Mouse (Mus musculus) embryonic fibroblast, embryonic 13.5 days (primary cell): Measurements from ENCODE around the gene Nudt22.

Source experiments
- CTCF ChIP-seq: IDR thresholded peaks from 2 replicates; pipeline ENCODE4 v1.5.1; 2011; ENCODE audit warnings: mild to moderate bottlenecking, control low read depth, low read length, moderate library complexity, borderline replicate concordance; ENCODE audit not compliant: insufficient read depth
- POLR2A ChIP-seq: IDR thresholded peaks from 2 replicates; pipeline ENCODE4 v1.6.1; 2011; ENCODE audit warnings: low read depth, mild to moderate bottlenecking, control low read depth, low read length, moderate library complexity

GRCm38 (mm10) chr19:6971644-6972043 lies 24.3 kb downstream of the Nudt22 start:
- TF ChIP-seq CTCF (no peak), POLR2A (no peak)
